Mouse (Mus musculus) gastrocnemius, postnatal 14 days (tissue): ENCODE data around the gene Trim39. TPM values are rescaled to one million over a fixed set of nuclear protein-coding genes. Genes with fewer than 3 reads are reported as not detected.

ENCODE experiments used
- DNase-seq: peaks from one replicate; pipeline ENCODE4 v3.0.0; 2021; ENCODE audit warnings: mixed read lengths
- intact Hi-C: fragments of 180-260 bp; cut with DNase I; formaldehyde crosslinking; loops from one replicate; pipeline ENCODE4 v1.15.1; 2025; ENCODE audit warnings: low total_unique reads
- long read RNA-seq, 2 experiments: library from polyadenylated mRNA; stranded (forward); transcript quantifications; one replicate each; pipeline ENCODE4 v2.0.0; 2021
- total RNA-seq, 2 experiments: library from RNA; stranded (reverse); gene quantifications; 2 replicates each; pipeline ENCODE4 v1.2.3; 2021

The Trim39 gene
- total RNA-seq: 1 to 10 TPM; 3.1 to 4.1 TPM
- long read RNA-seq, experiment 1, partial matches to known transcripts: 1 of 3 reads
- long read RNA-seq, experiment 1, other reads (novel, unspliced or antisense): 0 of 3 reads
- long read RNA-seq, experiment 2, partial matches to known transcripts: 1 of 4 reads
- long read RNA-seq, experiment 2, other reads (novel, unspliced or antisense): 0 of 4 reads

DNA sequence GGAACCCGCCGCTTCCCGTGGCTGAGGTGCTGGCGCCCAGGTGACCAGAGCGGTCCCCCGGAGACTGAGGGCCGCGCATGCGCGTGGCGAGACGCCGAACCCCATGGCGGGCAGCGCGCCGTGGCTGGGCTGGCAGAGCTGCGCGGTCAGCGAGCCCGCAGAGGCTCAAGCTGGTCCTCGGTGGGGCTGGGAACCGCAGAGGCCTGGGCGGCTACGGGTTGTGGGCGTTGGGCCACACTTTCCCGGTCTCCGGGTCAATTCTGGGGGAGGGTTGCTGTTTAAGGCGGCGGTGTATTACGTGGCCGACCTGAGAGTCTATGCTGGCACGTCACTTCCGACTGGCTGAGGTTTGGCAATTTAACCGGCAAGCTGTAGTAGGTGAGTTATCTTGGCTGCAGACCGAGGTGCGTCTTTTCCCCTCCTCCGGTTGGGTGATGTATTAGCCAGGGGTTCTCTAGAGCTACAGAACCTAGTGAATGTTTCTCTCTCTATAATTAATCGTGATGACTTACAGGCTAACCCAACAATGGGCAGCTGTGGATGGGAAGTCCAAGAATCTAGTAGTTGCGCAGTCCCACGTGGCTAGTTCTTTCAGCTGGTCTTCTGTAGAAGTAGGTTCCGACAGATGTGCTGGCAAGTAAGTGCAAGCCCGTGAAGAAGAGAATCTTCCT lies at the start of gene Trim39:
Gene Trim39 (minus strand): TSS at position 662 of the 671 bp plus-strand sequence.
- intact Hi-C loops: no loop called here
- DNase-seq: no peak

- no peak for DNase-seq
- intact Hi-C loops: loop anchor here (2.0 kb wide), 1 partner anchor 45 kb away; no protein-coding TSS in a partner anchor
These were observed 43.7 kb upstream of the Trim39 start for GRCm38 (mm10) chr17:36315689-36316253.

DNA sequence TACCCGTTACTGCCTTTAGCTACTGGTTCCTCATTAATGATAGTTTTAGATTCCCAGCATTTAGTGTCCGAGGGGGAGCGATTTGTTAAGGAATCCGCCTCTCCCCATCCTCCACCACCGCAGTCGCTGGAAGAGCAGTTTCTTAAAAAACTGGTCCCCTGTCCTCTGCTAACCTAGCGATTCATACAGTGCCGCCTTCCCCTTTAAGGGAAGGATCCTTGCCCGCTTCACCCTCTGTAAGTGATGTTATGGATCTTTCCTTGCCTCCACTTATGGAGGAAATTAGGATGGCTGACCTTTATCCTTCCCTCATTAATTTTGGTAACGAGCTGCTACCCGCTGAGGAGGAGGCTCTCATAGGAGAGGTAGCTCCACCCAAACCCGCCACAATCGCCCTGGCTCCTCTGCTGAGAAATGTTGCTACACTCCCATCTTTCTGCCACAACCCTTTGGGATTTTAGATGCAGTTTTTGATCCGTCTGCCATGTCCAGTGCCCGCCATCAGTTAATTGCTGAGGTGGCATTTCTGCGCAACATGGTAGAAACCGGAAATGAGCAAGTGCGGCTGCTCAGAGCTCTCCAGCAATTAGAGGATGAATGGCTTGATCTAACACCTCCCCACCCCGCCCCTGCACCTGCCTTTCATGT lies 43.1 kb upstream of the Trim39 start:
- intact Hi-C loops: no loop called here
- peak; percentile 6 for DNase-seq

DNA sequence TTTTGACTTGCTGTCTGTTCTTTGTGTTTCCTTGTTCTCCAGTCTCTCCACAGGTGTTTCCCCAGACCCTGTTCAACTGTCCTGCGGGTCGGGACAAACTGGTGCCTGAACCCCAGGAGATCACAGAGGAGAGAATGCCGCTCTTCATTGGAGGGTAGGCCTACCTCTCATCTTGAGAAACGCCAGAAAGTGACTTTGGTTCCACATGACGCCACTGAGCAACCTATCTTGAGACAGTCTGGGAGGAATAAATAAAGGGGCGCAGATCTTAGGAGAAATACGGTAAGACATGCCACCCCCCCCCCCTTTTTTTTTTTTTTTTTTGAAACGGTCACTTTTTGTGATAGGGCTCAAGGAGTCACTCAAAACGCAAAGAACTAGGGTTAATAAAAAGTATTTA lies 42.5 kb upstream of the Trim39 start:
- intact Hi-C loops: no loop called here
- no peak for DNase-seq

- no peak for DNase-seq
- intact Hi-C loops: loop anchor here (5.0 kb wide), 1 partner anchor 108 kb away; no protein-coding TSS in a partner anchor
These were observed 37.2 kb upstream of the Trim39 start for GRCm38 (mm10) chr17:36309293-36309692.

- DNase-seq: peak; percentile 65
- intact Hi-C loops: loop anchor here (5.0 kb wide), 1 partner anchor 108 kb away; no protein-coding TSS in a partner anchor
These were observed 36.8 kb upstream of the Trim39 start for GRCm38 (mm10) chr17:36308855-36309254.

DNA sequence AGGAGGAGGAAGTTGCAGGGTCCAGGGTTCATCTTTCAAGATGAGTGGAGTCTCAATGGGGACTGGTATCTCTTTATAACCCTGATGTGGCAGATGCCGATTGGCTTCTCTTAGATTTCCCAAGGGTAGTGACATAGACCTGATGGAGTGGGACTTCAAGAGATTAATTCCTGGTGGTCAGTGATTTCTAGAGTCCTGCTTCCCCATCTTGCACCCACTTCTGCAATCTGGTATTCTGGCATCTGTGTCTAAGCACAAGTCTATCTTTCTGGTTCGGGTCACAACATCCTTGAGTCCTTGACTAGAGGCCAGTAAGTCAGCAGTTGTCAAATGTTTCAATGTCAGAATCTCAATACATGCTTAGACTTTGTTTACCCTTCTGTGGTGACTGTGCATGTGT lies 14.3 kb upstream of the Trim39 start, which contains the start of gene H2-M10.2:
Gene H2-M10.2 (minus strand): TSS at position 101 of the 400 bp plus-strand sequence.
- no peak for DNase-seq
- intact Hi-C loops: no loop called here

GRCm38 (mm10) chr17:36281521-36282245 lies 9.6 kb upstream of the Trim39 start:
- intact Hi-C loops: no loop called here
- DNase-seq: no peak

DNA sequence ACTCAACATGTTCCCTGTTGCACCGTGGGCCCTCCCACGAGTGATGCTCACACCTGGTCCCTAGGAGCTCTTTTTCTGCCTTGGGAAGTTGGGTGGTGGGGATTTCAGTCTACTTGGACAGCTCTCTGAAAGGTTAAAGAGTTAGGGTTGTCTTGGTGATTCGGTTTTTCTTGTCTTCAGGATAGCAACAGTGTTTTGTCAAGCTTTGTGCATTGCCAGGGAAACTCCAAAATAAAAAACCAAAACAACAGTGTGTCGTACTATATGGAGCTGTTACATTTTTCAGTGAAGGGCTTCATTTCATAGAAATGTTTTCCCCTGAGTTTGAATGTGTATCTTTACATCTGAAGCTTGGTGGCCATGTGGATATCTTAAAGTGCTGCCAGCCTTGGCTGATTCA lies 2.7 kb upstream of the Trim39 start:
- intact Hi-C loops: no loop called here

DNA sequence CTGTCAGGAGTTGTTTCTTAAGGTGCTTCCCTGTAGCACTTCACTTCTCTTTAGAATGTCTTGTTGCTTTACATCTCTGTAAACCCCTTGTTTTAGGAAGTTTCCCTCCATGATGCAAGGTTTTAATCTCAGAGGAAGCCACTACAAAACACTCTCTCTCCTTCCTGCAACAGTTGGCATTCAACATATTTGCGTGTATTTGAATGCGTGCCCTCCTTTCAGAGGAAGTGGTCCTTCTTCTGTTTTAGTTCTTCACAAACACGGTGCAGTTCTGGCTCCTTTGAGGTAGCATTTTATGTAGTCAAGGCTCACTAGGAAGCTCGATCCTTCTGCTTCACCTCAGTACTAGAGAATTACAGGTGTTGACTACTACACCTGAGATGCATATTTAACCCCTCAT lies 1.7 kb upstream of the Trim39 start:
- intact Hi-C loops: no loop called here
- DNase-seq: no peak

More for the DNA sequence above, 2.7 kb upstream of the Trim39 start:
- DNase-seq: no peak

GRCm38 (mm10) chr17:36272643-36273366 lies 758 bp upstream of the Trim39 start:
- intact Hi-C loops: no loop called here
- no peak for DNase-seq

DNA sequence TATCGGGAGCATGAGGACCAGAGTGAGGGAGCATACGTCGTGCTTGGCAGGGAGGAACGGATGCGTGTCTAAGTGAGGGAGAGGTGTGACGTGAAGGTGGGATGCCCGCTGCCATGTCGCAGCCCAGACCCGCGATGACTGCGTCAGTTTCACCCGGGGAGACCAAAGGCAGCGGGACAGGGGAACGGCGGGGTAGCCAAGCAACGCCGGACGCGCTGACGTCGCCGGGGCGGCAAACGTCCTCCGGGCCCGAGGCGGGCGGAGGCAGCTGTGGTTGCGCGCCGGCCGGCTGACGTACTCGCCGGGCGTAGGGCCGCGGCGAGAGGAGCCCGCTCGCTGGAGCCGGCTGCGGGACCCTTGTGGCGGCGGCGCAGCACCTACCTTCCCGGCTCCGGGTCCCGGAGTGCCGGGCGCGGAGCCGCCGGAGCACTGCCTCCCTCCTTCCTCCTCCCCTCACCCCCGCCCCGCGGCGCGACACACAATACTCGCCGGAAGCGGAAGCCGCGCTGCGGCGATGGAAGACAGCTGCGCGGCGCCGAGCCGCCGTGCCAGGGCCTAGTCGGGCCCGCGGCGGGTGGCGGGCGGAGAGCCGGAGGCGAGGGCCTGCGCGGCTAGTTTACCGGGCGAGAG lies 976 bp downstream of the Trim39 start:
- intact Hi-C loops: no loop called here
- peak; percentile 90 for DNase-seq

DNA sequence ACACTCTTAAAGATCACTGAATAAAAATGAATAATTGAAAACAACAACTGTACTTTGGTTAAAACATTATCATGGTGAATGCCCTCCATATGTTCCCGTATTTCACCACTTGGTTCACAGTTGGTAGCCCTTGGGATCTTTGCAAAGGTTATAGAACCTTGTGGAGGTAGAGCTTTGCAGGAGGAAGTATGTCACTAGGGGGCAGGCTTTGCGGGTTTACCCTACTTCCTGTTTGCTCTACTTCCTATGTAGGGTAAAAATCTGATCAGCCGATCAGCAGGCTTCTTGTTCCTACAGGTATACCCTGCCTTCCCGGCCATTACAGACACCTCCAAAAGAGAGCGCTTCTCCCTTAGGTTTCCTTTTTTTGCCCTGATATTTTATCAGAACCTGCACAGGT lies 6.2 kb downstream of the Trim39 start:
- intact Hi-C loops: no loop called here
- no peak for DNase-seq

DNA sequence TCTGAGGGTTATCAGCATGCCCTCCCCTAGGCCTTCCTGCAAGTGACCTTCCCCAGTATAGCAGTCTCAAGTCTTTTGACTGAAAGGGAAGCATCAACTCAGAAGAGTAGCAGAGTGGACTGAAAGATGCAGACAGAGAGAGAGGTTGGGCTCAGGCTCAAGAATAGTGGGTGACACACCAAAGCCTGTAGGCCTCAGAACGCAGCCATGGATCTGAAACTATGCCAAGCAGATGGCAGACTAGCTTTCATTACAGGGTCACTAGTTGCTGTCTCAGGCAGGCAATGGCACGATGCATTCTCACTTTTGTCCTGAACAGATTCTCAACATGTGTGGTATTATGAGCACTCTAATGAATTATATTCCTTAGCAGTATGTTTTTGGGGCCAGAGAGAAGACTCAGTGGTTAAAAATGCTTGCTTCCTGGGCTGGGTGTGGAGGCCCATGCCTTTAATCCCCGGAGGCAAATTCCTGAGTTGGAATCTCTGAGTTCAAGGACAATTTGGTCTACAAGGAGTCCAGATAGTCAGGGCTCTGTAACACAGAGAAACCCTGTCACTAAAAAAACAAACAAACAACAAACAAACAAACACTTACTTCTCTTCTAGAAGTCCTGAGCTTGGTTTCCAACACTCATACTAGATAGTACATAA lies 7.6 kb downstream of the Trim39 start:
- no peak for DNase-seq
- intact Hi-C loops: no loop called here

- no peak for DNase-seq
- intact Hi-C loops: no loop called here
These were observed 10.4 kb downstream of the Trim39 start for GRCm38 (mm10) chr17:36261511-36262166.

DNA sequence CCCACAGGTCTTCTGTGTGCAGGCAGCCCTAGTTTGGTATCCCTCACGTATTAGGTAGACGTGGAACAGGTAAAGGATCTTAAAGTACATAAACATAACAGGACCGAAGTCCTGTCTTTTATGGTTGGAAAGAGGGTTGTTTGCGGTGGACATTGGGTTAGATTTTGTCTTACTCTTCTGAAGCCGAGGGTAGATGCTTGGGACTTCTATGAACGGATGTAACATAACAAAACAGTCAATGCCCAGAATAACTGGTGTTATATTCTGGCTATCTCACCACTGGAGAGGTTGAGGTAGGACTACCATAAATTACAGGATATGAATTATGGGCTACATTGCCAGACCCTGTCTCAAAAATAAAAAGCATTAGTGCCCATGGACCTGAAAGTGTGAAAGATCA lies 14.1 kb downstream of the Trim39 start, which contains the start of gene Rpp21:
Gene Rpp21 (minus strand): TSS at position 101 of the 400 bp plus-strand sequence.
- intact Hi-C loops: no loop called here
- no peak for DNase-seq

GRCm38 (mm10) chr17:36257241-36257947 lies 14.7 kb downstream of the Trim39 start:
- peak; percentile 80 for DNase-seq
- intact Hi-C loops: no loop called here
